Mouse (Mus musculus) intestine, embryonic 14.5 days (tissue): Measurements from ENCODE around the gene Esr2. TPM values are rescaled to one million over a fixed set of nuclear protein-coding genes. Genes with fewer than 3 reads are reported as not detected.
"Not testable (repeated sequence)": the region's sequence is repeated elsewhere in the genome, so short reads cannot be mapped to it uniquely, and the experiment has no call there.

Experiments
- ATAC-seq: fragments of 200-750 bp; cut with Nextera tagmentation; replicated peaks from 2 replicates; pipeline ENCODE4 v1.8.0; 2017; ENCODE audit warnings: low read depth, moderate number of reproducible peaks, moderate TSS enrichment, moderate library complexity; ENCODE audit not compliant: low FRiP score, low TSS enrichment
- DNase-seq: peaks from one replicate; pipeline ENCODE4 v3.0.0-alpha.2; 2018; ENCODE audit warnings: low spot score
- H3K27ac ChIP-seq: fragments of 300-500 bp; sonication (generic); 2 replicates; pipeline ENCODE4 v1.5.1; 2014; ENCODE audit warnings: low read depth, mild to moderate bottlenecking, control low read depth
- H3K27me3 ChIP-seq: fragments of 300-500 bp; sonication (generic); replicated peaks from 2 replicates; pipeline ENCODE4 v1.6.1; 2014; ENCODE audit warnings: low read length, control low read depth; ENCODE audit not compliant: control insufficient read depth, insufficient read depth
- H3K36me3 ChIP-seq: fragments of 300-500 bp; sonication (generic); 2 replicates; pipeline ENCODE4 v1.6.1; 2014; ENCODE audit warnings: low read length, control low read depth; ENCODE audit not compliant: control insufficient read depth, insufficient read depth
- H3K4me1 ChIP-seq: fragments of 300-500 bp; sonication (generic); replicated peaks from 2 replicates; pipeline ENCODE4 v1.6.1; 2014; ENCODE audit warnings: low read length, control low read depth, mixed read lengths; ENCODE audit not compliant: control insufficient read depth, insufficient read depth
- H3K4me2 ChIP-seq: fragments of 300-500 bp; sonication (generic); 2 replicates; pipeline ENCODE4 v1.6.1; 2014; ENCODE audit warnings: low read length
- H3K4me3 ChIP-seq: fragments of 300-500 bp; sonication (generic); 2 replicates; pipeline ENCODE4 v1.5.1; 2014; ENCODE audit warnings: low read depth, low read length, control low read depth, mixed read lengths
- H3K9ac ChIP-seq: fragments of 300-500 bp; sonication (generic); 2 replicates; pipeline ENCODE4 v1.6.1; 2014; ENCODE audit warnings: mild to moderate bottlenecking, low read length
- H3K9me3 ChIP-seq: fragments of 300-500 bp; sonication (generic); 2 replicates; pipeline ENCODE4 v1.6.1; 2016; ENCODE audit warnings: low read length, control low read depth; ENCODE audit not compliant: control insufficient read depth
- WGBS: fragments of 180-500 bp; shearing (Covaris S2); extraction: QIAGEN DNeasy Blood & Tissue Kit; methylation state at CpG from one replicate; pipeline ENCODE4 v1.1.7; 2014; 5-methylcytosine and 5-hydroxymethylcytosine counted together
- polyA plus RNA-seq: library from polyadenylated mRNA; unstranded; fragments of >200 nt; fragmentation: Nextera tagmentation; extraction: Ambion mirVana; gene quantifications from 2 replicates; pipeline ENCODE4 v1.2.1, GENCODE M21; 2014

Esr2 gene
- polyA plus RNA-seq, 1 experiment from 2014 or later: not detected

DNA sequence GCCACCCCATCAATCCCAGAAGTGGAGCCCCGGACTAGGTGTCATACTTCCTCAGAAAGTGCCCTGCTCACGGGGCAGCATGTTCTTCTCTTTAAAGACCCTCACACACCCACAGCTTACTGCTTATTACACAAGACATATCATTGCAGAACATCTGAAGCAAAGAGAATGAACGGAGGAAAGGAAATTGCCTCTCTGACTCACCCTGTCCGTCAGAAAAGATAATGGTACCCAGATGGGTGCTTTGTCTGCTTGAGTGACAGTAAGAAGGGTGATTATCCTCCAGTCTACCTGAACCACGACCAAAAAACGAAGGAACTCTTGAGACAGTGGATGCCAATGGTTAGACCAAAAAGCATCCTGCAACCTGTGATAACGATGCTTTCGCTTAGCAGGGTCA, 4.4 kb upstream of the Esr2 start:
- H3K9me3 ChIP-seq: no peaks in the 10 kb centered on the region

DNA sequence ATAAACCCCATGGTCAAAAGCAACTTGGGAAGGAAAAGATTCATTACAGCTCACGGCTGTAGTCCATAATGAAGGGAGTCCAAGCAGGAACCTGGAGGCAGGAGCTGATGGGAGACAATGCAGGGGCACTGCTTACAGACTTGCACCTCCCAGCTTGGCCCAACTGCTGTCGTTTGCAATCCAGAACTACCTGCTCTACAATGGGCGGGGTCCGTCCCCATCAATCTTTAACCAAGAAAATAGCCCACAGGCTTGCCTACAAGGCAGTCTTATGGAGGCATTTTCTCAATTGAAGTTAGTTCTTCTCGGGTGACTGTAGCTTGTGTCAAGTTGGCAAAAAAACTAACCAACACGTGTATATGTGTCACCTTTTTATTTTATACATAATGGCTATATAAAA, 3.4 kb upstream of the Esr2 start:
- no peak overlapping the region for H3K4me3 ChIP-seq
- H3K4me1 ChIP-seq: no peaks in the 10 kb centered on the region
- DNase-seq (no peak), ATAC-seq (no peak)
- no peak overlapping the region for H3K27ac ChIP-seq
- H3K9me3 ChIP-seq: no peaks in the 10 kb centered on the region
- no peak overlapping the region for H3K4me2 ChIP-seq
- H3K27me3 ChIP-seq: 0 out of 2 replicates have a peak, but pooled peaks cover 7% of the 10 kb centered on the region
- 55% methylated on average over 6 of the region's 6 CpGs for WGBS
- H3K36me3 ChIP-seq: no peaks in the 10 kb centered on the region
- H3K9ac ChIP-seq: no peak overlapping the region

More for the DNA sequence above, 4.4 kb upstream of the Esr2 start:
- Histone ChIP-seq H3K4me1 (no peaks in the 10 kb centered on the region), H3K27ac (no peak overlapping the region), H3K27me3 (0 out of 2 replicates have a peak, but pooled peaks cover 1% of the 10 kb centered on the region), H3K9ac (no peak overlapping the region), H3K4me2 (no peak overlapping the region), H3K4me3 (no peak overlapping the region), H3K36me3 (no peaks in the 10 kb centered on the region)
- WGBS: 74% methylated on average over 8 of the region's 8 CpGs
- DNase-seq (no peak), ATAC-seq (no peak)

DNA sequence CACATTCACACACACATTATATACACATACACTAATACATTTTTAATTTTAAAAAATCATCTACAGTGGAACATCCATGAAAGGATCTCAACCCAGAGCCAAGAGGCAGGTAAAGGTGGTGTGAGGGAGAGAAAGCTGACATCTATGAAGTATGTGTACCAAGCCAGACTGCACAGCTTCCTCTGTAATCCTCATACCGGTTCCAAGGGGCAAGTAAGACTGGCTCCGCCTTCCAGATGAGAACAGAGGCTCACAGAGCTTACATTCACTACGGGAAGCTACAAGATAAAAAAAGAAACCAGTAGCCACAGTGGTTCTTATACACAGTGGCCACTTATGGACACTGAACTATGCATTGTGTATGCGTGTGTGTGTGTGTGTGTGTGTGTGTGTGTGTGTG, 2.5 kb upstream of the Esr2 start:
- no peak overlapping the region for H3K9ac ChIP-seq
- WGBS: 45% methylated on average over 4 of the region's 4 CpGs
- H3K9me3 ChIP-seq: no peaks in the 10 kb centered on the region
- no peak overlapping the region for H3K4me2 ChIP-seq
- ATAC-seq: no peak
- no peak for DNase-seq
- no peaks in the 10 kb centered on the region for H3K36me3 ChIP-seq
- no peaks in the 10 kb centered on the region for H3K4me1 ChIP-seq
- H3K27me3 ChIP-seq: 0 out of 2 replicates have a peak, but pooled peaks cover 7% of the 10 kb centered on the region
- H3K27ac ChIP-seq: no peak overlapping the region
- H3K4me3 ChIP-seq: no peak overlapping the region

DNA sequence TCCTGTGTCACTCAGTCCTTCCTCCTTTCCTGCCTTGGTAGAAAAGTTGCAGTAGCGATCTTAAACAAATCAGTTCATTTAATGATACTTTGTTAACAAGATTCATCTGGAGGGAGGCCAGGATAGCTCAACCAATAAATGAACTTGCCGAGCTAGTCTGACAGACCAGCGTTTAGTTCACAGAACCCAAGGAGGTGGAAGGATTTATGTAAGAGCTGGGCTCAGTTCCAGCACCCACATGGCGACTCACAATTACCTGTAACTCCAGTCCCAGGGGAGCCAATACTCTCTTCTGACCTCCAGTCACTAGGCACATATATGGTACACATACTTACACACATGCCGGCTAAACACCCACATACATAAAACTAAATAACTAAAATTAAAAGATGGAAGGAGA, 2.0 kb upstream of the Esr2 start:
- Histone ChIP-seq H3K4me3 (no peak overlapping the region), H3K4me2 (no peak overlapping the region), H3K27me3 (0 out of 2 replicates have a peak, but pooled peaks cover 7% of the 10 kb centered on the region), H3K9ac (no peak overlapping the region), H3K4me1 (no peaks in the 10 kb centered on the region), H3K27ac (no peak overlapping the region), H3K9me3 (no peaks in the 10 kb centered on the region), H3K36me3 (no peaks in the 10 kb centered on the region)
- 59% methylated on average over 5 of the region's 5 CpGs for WGBS
- ATAC-seq: no peak
- DNase-seq: no peak

DNA sequence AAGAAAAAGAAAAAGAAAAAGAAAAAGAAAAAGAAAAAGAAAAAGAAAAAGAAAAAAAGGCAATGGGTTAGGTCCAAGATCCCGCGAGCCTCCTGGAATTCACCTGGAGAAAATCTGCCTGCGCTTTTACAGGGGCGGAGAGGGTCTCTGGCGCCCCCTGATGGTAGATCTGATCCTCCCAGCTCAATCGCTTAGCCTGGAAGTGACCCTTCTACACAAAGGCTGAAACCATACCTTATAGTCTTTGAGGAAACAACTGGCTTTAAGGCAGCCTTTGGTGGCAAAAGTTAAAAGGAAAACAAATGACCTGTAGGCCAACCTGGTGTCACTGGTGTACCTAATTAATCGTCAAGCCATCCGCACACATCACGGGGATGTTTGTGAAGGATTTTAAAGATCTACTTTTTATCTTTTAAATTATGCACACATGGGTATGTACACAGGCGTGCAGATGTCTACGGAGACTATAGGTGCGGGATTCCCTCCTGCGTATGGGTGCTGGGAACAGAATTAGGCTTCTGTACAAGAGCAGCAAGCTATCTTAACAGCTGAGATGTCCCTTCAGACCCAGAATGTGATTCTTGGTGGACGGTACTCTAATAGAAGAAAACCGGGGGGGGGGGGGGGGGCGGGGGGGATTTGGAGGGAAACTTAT, 932 bp upstream of the Esr2 start:
- ATAC-seq (peak; percentile 61; the same call in 1 of the 2 replicates), DNase-seq (peak; percentile 89)
- Histone ChIP-seq H3K4me1 (no peaks in the 10 kb centered on the region), H3K27ac (no peak overlapping the region), H3K36me3 (no peaks in the 10 kb centered on the region), H3K9me3 (no peaks in the 10 kb centered on the region), H3K27me3 (0 out of 2 replicates have a peak, but pooled peaks cover 7% of the 10 kb centered on the region), H3K4me3 (peak overlapping the region; percentile 43), H3K9ac (no peak overlapping the region), H3K4me2 (peak overlapping the region; percentile 97)
- WGBS: 38% methylated on average over 16 of the region's 16 CpGs

DNA sequence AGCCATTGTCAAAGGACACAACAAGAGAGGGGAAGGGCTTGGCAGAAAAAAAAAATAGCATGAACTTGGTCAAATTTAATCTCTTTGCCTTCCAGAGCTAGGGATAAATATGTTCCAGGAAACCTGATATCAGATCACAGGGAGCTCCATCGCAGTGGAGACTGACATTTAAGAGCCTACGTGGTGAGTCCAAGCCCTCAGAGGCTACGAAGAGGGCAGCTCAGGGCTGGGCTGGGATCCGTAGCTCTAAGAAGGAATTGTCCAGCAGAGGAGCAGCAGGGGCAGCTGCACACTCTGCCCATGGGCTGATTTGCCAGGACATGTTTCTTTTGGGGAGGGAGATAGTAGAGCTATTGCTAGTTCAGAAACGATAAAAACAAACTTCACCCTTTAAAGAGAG, 11.4 kb downstream of the Esr2 start:
- Histone ChIP-seq H3K9me3 (no peaks in the 10 kb centered on the region), H3K4me1 (no peaks in the 10 kb centered on the region), H3K4me2 (no peak overlapping the region), H3K9ac (no peak overlapping the region), H3K36me3 (no peaks in the 10 kb centered on the region), H3K4me3 (no peak overlapping the region), H3K27ac (no peak overlapping the region), H3K27me3 (no peaks in the 10 kb centered on the region)
- ATAC-seq: no peak
- WGBS: 44% methylated on average over 5 of the region's 5 CpGs
- DNase-seq: no peak

DNA sequence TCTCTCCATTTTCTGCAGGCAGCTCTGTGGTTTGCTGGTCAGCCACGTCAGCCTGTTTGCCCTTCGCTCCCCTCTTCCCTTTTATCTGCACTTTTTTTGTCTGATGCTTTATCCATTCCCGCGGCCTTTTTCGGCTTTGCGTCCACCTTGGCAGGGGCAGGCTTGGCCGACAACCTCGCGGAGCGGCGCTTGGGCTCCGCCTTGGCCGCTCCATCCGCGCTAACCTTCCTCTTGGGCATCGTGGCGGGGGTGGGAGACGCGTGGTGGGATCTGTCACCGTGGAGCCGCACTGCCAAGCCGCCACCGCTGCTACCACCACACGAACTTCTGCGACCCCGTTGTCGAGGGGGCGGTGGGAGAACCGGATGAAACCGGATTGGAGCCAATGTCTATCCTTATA, 24.7 kb downstream of the Esr2 start:
- H3K9ac ChIP-seq: 0 out of 2 replicates have a peak overlapping the region, but pooled peaks have one; percentile 16
- peak overlapping the region; percentile 55 for H3K4me2 ChIP-seq
- H3K4me3 ChIP-seq: peak overlapping the region; percentile 29
- not testable (repeated sequence) for H3K27ac ChIP-seq, H3K27me3 ChIP-seq, H3K9me3 ChIP-seq, H3K4me1 ChIP-seq, ATAC-seq, H3K36me3 ChIP-seq
- 11% methylated on average over 30 of the region's 30 CpGs for WGBS
- peak; percentile 56 for DNase-seq

DNA sequence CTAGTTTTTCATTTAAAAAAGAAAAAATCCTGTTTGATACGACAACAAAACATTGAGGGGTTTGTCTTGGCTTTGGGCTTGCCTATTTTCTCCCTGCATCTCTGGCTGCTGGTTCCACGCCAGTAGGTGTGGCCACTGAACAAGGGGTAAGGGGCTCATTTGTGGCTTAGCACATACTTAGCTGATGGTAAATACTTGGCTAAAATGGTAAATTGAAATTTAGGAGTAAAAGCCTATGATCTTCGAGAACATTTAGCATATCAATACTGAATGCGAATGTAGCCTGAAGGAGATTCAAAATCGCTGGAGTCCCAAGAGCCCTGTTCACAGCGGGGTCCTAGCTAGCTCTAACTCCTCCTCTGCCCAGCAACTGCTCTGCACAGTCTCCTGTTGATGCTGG, 40.4 kb downstream of the Esr2 start:
- DNase-seq (no peak), ATAC-seq (no peak)
- Histone ChIP-seq H3K4me1 (no peaks in the 10 kb centered on the region), H3K4me3 (no peak overlapping the region), H3K9me3 (no peaks in the 10 kb centered on the region), H3K27me3 (no peaks in the 10 kb centered on the region), H3K36me3 (no peaks in the 10 kb centered on the region), H3K4me2 (no peak overlapping the region), H3K27ac (no peak overlapping the region), H3K9ac (no peak overlapping the region)
- WGBS: 47% methylated on average over 6 of the region's 6 CpGs

DNA sequence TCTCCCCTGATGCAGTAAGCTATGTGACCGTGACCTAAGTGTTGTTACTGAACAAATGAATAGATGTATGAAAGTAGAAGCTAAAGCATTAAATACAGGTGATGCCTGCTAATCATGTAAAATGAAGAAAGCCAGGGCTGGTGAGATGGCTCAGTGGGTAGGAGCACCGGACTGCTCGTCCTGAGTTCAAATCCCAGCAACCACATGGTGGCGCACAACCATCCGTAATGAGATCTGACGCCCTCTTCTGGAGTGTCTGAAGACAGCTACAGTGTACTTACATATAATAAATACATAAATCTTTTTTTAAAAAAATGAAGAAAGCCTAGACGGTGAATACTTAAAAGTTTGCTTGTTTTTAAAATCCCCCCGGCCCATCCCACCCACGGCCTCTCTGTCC, 44.0 kb downstream of the Esr2 start:
- H3K9me3 ChIP-seq, H3K36me3 ChIP-seq, ATAC-seq, H3K9ac ChIP-seq, DNase-seq, H3K4me2 ChIP-seq, H3K27me3 ChIP-seq, H3K4me3 ChIP-seq, H3K27ac ChIP-seq, H3K4me1 ChIP-seq: not testable (repeated sequence)
- whole genome bisulfite sequencing: 79% methylated on average over 9 of the region's 9 CpGs
